Mouse (Mus musculus): ENCODE data around the gene Ppm1l.

Gene Ppm1l

GRCm38 (mm10) chr3:69502009-69502408 is 185.3 kb downstream of the Ppm1l start:
- DNase-seq, result no peak

DNA sequence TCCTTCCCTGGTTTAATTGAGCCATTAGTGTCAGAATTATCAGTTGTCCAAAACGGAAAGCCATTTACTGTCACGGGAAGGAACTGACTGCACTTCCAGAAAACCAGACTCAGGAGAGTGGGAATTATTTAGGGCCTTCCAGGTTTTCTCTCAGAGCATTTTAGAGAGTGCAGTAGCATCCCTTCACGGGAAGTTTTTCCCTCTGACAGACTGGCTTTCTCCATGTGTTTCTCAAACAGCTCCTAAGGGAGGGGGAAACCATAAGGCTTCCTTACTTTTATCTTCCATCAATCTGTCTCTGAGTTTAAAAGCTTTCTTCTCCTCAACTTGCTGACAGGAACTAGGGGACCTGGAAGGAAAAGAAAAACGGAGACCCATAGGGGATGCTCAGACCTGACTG is 185.9 kb downstream of the Ppm1l start:
- no peak for DNase-seq

- DNase-seq, result no peak
Observed at GRCm38 (mm10) chr3:69505090-69505489, 188.4 kb downstream of the Ppm1l start.

GRCm38 (mm10) chr3:69506352-69506751 is 189.7 kb downstream of the Ppm1l start:
- DNase-seq, result no peak

DNA sequence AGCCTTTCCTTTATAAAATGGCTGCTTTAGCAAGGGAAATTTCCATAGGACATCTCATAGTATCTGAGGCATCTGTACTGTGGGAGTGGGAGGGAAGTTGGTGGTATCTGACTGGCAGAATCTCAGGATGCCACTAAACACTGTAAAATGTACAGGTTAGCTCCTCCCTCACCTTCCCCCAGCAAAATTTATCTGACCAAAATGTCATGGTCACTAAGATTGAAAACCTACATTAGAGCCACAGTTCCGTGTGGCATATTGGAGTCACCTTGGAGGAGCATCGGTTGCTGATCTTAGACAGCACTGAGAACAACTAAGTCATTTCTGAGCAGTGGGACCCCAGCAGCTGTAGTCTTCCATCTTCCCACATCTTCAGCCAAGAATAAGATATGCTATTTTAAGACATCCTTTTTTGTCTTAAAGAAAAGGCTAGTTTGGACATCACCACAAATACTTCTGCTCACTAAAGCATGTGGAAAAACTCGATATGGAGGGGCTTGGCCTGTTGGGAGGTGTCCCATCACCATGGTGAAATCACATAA is 192.8 kb downstream of the Ppm1l start:
- DNase-seq, result no peak

GRCm38 (mm10) chr3:69511881-69512280 is 195.2 kb downstream of the Ppm1l start:
- no peak for DNase-seq

DNA sequence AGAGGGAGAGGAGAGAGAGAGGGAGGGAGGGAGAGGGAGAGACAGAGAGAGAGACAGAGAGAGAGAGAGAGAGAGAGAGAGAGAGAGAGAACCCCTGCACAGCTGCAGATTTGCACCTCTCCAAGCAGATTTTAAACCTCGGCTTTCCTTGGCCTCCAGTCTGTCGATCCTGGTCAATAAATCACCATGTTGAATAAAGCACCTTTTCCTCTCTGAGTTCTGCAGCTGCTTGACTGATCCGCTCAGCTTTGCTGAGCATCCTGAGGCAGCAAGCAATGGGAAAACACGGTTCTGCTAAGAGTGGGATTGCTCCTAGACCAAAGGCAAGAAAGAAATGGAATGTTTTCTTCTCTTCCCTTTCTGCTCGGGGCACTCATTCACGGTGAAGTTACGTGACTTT is 195.7 kb downstream of the Ppm1l start:
- DNase-seq, result no peak

GRCm38 (mm10) chr3:69515730-69516350 is 199.2 kb downstream of the Ppm1l start:
- DNase-seq, result no peak

- no peak for DNase-seq
Observed at GRCm38 (mm10) chr3:69519188-69519587, 202.5 kb downstream of the Ppm1l start.

DNA sequence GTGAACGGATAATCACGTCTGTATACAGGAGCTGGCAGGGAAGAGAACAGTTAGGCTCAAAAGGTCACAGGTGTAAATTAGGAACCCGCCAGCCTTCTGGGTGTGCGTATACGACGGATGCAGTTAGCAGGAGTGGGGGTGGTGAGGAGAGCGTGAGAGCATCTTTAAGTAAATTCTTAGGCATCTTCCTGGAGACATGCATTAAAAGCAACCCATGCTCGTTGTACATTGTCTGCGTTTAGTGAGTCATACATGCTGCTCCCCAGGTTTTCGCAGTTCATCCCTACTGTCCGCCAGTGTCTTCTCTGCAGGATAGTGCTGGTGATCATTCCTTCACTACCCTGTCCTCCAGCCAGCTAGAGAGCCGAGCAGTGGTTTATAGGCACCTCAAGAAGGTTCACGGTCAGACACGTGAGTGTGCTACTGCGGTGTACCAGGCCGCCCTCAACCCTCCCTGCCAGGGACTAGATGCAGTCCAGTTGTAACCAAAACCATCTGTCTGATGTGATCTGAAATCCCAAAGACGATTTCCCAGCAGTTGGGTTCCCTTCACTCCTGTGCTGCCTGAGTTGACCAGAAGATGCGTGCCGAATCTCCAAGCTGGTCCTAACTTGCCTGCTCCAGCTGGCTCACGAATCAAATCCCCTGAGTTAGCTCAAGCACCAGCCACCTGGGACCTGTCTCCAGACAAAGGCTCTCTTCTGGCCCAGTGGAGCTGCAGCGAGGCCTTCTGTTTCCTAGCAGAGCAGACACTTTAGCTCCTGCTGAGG is 203.3 kb downstream of the Ppm1l start:
- DNase-seq, result no peak

DNA sequence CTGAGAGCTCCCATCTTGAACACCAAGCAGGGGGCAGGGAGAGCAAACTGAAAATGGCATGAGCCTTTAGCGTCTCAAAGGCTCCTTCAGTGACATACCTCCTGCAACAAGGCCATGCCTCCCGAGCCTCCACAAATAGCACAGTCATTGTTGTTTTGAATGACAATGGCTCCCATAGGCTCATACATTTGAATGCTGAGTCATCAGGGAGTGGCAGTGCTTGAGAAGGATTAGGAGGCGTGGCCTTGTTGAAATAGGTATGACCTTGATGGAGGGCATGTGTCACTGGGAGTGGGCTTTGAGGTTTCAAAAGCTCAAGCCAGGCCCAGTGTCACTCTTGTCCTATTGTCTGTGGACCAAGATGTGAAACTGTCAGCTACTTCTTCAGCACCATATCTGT is 205.6 kb downstream of the Ppm1l start:
- no peak for DNase-seq

- no peak for DNase-seq
Observed at GRCm38 (mm10) chr3:69524356-69525071, 207.9 kb downstream of the Ppm1l start.

GRCm38 (mm10) chr3:69525072-69525529 is 208.4 kb downstream of the Ppm1l start:
- DNase-seq, result no peak

GRCm38 (mm10) chr3:69527384-69527783 is 210.7 kb downstream of the Ppm1l start:
- DNase-seq, result no peak

- no peak for DNase-seq
Observed at GRCm38 (mm10) chr3:69529576-69529975, 212.9 kb downstream of the Ppm1l start.

DNA sequence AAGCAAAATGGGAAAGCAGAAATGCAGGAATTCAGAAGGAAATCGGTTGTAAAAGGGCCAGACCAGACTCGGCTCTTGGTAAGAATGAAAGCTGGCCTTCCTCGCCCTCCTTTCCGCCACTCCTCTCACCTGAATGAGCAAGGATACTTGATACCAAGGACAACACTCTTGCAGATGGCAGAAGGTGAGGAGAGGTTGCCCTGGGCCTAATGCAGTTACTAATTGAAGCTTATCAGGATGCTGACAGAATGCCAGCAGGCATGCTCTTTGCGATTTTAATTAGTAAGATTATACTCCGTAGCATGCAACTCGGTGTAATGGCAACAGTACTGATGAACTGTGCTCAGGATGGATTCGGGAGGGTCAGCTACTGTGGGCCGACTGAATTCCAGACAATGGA is 214.8 kb downstream of the Ppm1l start:
- no peak for DNase-seq

DNA sequence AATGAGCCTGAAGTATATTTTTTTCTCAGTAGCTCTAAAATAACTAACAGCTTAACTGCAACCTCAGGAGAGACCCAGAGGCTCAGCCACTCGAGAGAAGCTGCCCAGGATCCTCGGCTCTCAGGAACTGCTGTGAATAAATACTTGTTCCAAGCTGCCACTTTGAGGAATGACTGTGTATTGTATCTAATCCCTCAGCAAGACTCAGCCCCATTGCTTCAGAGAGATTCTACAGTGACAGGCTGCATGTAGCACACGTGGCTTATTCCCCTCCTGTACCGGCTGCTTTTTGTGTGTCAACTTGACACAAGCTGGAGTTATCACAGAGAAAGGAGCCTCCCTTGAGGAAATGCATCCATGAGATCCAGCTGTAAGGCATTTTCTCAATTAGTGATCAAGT is 216.0 kb downstream of the Ppm1l start:
- DNase-seq, result no peak

- DNase-seq, result no peak
Observed at GRCm38 (mm10) chr3:69535486-69535885, 218.8 kb downstream of the Ppm1l start.

DNA sequence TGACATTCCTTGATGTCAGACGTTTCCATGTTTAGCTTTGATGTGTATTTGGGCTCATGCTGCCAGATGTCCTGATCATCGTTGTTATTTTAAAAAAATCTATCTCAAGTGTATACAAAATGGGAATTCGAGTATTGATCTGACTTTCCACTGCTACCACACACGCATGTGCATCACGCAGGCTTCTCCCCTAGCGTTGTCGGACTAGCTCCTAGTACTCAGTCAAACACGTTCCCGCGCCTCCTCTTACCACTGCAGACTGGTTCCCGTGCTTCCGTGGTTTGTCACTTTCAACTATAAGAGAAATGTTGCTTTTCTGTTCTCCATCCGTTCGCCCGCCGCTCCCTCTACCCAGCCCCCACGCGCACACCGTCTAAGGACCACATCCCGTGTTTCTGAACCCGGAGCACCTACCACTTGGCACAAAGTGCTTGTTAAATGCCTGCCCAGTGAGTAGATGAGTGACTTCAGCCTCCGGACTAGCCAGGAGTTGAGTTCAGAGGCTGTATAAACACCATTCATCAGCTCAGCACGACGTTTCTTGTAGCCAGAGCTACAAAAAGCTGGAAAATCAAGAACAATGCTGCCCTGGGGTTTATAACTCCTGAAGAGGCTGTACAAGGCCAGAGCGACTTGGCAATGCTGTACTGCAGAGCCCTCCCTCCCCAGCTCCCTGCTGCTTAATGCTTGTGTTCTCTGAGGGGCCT is 219.4 kb downstream of the Ppm1l start:
- no peak for DNase-seq

GRCm38 (mm10) chr3:69542962-69543361 is 226.3 kb downstream of the Ppm1l start:
- peak; percentile 90 for DNase-seq

DNA sequence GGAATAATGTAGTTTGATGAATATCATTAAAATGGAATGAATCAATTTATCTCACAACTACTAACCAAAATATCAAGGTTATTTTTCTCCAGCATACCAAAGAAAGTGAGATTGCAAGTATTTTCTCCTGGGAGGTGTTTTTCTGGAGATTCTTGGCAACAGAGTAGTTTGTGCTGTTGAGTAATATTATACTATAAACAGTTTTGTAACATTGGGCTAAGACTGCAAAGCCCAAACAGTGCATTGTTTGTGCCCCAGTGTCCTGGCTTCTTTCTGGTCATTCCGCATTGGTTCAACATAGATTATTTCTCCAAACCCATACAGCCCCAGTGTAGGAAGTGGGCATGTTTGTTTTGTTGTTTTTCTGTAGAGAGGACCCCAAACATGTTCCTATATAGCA is 227.1 kb downstream of the Ppm1l start:
- no peak for DNase-seq

DNA sequence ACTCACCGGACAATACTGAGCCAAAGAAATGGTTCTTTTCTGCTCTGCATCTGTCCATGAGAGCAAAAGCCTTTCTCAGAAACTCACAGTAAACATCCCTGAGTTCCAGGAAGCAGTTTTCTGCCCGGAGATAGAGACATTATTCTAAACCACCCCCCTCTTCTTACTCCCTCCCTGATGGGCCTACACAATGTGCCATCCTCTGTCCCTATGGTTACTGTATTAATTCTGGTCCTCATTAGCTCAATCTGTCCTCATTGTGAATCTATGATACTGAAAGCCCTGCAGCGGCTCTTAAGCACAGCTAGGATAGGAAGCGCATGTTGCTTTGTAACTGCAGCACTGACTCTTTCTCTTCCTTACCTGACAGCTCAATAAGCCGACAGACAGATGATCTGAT is 228.4 kb downstream of the Ppm1l start:
- no peak for DNase-seq

All from layer of hippocampus, adult 9-11 months (tissue).